Mouse (Mus musculus) G1E-ER4 (cell line): ENCODE data around the gene Brcc3. TPM values are rescaled to one million over a fixed set of nuclear protein-coding genes. Genes with fewer than 3 reads are reported as not detected.

Source experiments
- GATA1 ChIP-seq: IDR thresholded peaks from one replicate; pipeline ENCODE4 v1.8.0; 2012; ENCODE audit warnings: low read length, inconsistent platforms
- polyA plus RNA-seq: library from polyadenylated mRNA; stranded (reverse); fragments of >175 nt; gene quantifications from 2 replicates; pipeline ENCODE4 v1.2.3, GENCODE M21; 2012

Gene Brcc3
- 0.43 and 0.58 TPM in 2 replicates for polyA plus RNA-seq

DNA sequence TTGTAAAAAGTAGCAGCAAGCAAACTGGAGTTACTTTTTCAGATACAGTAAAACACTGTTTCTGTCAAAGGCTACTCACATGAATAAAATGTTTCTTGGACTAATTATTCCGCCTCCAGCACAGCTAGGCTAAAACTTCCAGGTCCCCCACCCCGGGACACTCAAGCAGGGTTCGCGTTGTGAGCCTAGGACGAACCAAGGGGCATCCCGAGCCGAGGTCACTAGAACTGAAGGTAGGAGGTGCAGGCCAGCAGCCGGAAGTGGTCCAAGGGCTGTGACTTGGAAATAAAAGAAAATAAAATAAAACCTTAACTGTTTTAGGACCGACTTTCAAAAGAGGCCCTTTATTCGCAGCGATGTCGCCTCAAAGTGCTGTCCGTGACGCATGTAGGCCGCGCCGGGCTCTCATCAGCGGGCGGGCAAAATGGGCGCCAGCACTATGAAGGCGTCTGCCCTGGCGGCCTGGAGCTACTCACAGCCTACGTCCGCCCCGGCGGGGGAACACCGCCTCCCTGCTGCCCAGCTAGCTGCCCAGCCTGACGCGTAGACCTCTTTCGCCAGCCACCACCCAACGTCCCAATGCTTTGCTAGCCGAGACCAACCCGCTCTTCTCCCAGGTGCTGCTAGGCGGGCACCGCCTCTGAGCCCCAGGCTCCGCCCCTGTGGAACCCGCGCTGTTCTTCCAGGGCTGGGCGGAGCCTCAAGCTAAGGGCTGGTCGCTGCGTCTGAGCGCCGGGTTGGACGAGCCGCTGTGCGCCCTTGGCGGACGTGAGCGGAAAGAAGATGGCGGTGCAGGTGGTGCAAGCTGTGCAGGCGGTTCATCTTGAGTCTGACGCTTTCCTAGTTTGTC is at the start of gene Brcc3, which contains the start of the genes Cmc4 and Mtcp1:
Brcc3 (plus strand) TSS at position 693 of the 850 bp plus-strand sequence.
Cmc4 (minus strand) TSS at position 649 of the 850 bp plus-strand sequence.
Mtcp1 (minus strand) TSS at position 653 of the 850 bp plus-strand sequence.
- no peak for TF ChIP-seq GATA1

DNA sequence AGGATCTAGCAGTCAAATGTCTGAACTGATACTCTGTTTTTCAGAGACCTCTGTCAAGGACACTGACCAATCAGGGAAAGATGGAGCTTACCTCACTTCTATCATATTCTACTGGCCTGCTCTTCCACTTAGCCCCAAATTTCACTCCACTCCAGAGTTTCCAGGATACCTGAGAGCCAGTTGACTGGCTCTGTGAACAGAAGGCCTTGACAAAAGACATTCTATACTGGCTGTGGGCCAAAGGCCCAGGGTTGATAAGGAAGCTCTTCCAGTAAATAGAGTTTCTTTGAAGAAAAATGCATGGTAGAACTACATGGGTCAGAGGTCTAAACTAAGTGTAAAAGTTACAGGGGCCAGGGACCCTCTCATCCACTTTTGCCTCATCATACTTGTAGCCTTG is 46.2 kb upstream of the Brcc3 start:
- TF ChIP-seq GATA1 = no peak

DNA sequence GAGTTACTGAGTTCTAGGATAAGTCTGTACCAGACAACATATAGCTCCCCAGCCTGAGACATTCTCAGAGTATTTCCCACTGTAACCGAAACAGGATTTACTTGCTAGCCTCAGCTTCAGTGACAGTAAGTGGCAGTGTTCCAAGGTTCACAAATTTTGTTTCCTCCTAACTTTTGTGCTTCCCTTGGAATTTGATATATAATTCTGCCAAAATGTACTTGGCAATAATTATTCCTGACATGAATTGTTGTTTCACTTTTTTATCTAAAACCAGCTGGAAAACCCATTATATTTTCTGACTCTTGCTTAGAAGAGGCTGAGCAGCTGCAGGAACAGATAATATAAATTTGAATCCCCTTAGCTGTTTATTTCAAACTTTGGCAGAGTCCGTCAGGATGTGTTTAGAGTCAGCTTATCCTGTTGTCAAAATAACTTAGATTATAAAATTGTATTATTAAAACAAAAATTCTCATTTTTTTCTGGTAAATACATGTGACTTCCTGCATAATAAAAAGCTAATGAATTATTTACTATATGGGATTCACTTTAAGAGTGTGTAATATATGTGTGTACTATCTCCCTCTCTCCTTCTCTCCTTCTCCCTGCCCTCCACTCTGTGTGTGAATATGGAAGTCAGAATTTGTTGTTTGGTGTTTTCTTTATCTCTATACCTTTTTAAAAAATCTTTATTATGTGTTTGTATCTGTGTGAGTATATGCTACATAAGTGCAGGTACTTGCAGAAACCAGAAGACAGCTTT is 43.6 kb upstream of the Brcc3 start:
- no peak for TF ChIP-seq GATA1

DNA sequence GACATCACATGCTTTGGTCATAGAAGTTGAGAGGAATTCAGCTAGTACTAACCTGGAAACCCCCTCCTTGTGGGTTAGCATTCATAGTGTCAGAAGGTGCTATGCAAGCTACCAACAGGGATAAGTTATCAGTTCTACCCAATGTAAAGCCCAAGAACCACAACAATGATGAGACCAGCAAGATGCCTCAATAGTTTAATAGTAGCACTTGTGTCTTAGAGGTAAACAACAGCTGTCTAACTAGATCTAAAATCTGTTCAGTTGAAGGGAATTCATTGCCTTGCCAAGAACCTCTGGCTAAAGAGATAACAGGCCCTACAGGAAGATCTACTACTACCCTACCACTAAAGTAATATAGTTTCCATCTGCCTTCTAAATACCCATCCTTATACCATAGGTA is 39.6 kb upstream of the Brcc3 start:
- TF ChIP-seq GATA1 = peak; percentile 53

DNA sequence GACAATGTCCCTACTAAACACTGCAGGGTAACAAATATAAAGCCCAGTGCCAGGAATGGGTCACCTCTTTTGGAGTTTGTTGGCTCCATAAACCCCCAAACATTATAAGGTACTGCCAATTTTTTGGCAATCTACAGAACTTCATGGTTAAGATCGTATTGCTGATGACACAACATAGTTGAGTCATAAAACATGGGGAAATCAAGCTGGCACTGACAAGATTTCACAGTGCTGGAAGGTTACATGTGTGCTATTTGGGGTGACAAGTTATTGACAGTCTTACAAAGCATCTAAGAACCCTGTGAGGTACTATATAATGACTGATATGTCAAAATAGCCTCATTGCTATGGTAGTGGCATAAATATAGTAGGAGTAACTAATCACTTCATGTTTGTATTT is 35.3 kb upstream of the Brcc3 start:
- TF ChIP-seq GATA1 = no peak

DNA sequence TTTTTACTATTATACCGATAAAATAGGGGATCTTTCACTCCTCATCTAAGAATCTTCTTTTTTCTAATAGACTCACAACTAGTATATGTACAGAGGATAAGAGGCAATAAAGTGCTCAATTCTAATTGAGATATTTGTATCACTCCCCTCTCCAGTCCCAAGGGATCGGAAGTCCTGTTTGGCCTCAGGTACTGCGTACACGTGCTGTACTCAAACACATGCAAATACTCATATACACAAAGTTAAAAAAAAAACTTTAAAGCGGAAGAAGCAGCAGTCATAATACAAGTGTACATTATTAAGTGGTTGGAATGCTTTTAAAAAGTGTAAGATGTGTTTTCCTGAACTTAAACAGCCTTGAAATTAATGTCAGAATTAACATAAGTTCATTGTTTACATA is 34.7 kb upstream of the Brcc3 start:
- no peak for TF ChIP-seq GATA1

DNA sequence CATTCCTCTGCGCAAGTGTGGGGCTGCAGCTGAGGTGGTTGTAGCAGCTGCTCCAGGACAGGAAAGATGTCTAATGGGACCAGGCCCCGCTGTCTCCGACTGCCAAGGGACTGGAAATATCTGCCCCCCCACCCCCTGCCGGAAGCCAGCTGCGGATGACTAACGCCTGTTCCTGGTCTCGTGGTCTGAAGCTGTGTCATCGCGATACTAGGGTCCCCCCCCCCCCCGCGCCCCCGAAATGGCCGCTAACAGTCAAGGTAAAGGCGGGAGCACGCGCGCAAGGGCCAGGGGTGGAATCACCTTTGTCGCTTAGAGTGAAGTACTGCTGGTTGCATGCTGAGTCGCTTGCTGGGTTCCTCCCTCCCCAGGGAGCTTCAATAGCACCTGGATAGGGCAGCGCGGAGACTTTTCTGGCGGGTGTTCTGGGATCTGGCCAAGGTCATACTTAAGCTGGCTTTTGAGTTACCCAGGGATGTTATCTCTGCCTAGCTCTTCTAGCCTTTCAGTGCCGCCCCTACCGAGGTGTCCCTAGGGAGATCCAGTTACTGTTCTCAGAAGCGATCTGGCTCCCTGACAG is 34.1 kb upstream of the Brcc3 start, which contains the start of the genes Fundc2 and F8:
Fundc2 (plus strand) TSS at position 205 of the 577 bp plus-strand sequence.
F8 (minus strand) TSS at position 421 of the 577 bp plus-strand sequence.
- no peak for TF ChIP-seq GATA1

DNA sequence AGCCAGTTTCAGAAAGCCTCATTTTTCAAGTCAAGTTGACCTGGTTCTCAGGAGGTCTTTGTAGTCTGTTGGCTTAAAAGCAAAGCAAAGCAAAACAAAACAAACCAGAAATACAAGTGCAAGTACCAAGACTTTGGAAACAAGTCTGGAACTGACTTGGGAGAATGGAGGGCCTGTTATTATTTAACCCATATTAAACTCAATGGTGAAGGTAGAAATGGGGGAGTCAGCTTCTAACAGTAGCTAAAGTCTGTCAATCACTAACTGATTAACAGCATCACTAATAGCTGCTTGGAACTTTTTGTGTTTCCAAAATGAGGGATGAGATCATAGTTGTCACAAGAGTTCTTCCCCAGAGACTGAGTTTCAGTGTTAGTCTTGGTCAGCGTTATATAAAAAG is 17.0 kb upstream of the Brcc3 start:
- TF ChIP-seq GATA1 = no peak

DNA sequence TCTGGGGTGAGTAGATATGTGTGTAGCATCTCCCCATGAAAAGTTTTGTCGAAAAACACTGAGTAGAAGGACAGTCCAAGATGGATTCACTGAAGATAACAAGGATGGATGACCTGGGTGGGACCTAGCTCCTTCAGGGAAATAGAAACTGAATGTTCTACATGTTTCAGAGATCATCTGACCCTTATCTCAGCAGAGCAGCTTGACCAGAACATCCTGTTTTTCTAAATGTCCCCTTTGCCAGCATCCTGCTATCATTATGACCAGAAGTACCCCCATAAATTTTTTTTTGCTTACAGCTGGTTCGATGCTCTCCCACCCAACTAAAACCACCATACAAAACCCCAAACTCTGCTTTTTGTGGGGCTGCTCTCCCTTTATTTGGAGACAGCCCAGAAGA is 13.8 kb upstream of the Brcc3 start:
- no peak for TF ChIP-seq GATA1

DNA sequence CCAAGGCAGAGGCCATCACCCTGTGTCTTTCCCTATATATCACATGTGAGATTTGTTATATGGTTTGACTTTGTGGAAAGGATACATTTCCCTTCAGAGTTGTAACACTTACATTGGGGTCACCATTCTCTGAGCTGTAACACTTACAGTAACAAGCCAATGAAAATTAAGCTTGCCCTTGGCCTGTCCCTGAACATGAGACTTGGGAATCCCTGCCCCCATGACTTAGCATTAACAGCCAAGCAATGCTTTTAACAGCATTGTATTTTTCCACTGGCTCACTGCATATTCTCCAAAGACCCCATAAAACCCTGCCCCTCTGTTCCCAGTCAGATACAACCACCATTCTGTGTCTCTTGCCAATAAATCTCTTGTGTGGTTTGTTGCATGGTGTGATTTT is 13.1 kb upstream of the Brcc3 start:
- no peak for TF ChIP-seq GATA1

DNA sequence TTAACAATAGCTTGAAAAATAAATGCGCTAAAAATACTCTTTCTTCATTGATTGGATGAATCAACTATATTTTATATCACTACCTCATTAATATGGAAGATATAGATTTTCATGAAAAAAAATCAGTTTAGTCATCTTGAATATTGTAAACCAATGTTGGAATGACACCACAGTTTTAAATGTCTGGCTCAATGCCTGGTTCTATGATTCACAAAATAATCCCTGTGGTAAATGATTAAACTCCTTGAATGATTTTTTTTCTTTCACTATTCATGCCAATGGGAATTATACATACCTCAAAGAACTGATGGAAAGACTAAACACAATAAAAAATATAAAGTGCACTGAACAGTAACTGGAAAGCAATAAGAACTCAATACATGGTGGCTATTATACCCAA is 6.7 kb upstream of the Brcc3 start:
- no peak for TF ChIP-seq GATA1

DNA sequence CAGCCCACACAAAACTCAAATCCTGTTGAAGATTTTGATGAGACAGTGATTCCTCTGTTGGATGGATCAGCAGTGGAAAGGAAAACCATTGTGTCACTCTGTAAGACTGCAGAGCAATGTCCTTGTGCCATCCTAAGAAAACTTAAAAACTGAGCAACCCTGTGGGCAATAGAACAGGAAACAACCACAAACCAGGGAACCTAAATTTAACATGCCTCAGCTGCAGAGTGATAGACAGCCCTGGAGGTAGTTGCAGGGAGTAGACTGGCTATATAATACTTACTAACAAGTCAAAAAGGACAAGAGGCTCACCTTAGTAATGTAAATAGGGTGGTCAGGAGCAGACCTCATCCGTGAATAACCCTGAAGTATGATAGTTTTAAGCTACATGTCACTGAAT is 38.2 kb downstream of the Brcc3 start:
- TF ChIP-seq GATA1 = no peak

DNA sequence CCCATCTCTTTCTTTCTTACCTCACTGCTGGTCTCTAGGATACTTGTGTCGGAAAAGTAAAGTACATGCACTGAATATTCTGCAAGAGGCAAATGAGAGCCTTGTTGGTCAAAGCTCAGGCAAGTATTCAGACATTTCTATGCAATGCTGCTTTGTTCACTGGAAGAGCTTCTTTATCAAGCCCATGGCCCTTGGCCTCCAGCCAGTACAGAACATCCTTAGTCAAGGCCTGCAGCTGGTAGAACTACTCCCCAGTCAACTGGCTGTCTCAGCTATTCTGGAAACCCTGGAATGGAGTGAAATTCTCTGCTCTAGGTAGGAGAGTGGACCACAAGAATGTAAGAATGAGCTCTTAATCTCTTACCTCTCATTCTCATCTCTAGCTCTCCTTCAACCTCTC is 73.5 kb downstream of the Brcc3 start:
- TF ChIP-seq GATA1 = no peak

Other genes with a start within 250 kb of the Brcc3 start
- gene Fundc2, start 34.2 kb upstream of the Brcc3 start, polyA plus RNA-seq = 1.2 and 2.7 TPM in 2 replicates
- 0.01 and 0.03 TPM in 2 replicates for gene F8, start 34.0 kb upstream of the Brcc3 start, polyA plus RNA-seq
- gene Cmc4, start within 50 bp of the Brcc3 start, polyA plus RNA-seq = 3.0 and 3.9 TPM in 2 replicates
- 0.62 and 0.77 TPM in 2 replicates for gene Mtcp1, start within 50 bp of the Brcc3 start, polyA plus RNA-seq
- gene Vbp1, start 97.7 kb downstream of the Brcc3 start, polyA plus RNA-seq = 3.0 and 3.7 TPM in 2 replicates
- gene Rab39b, start 161.6 kb downstream of the Brcc3 start, polyA plus RNA-seq = not detected in 2 replicates